Mouse (Mus musculus) mouse embryonic stem cell (cell line): ENCODE measurements around the gene Chd4.

Experiments
- in situ Hi-C, 2 experiments: fragments of 300-500 bp; cut with MboI; formaldehyde crosslinking; loops; 1 replicate in 1 of 2; 3 replicates in 1 of 2; pipeline ENCODE4 v1.14.3; 2019 to 2020; ENCODE audit warnings: low sequenced_read_pairs in 2 of 2, low pct_unique_long_range_greater_than_20kb in 1 of 2, mixed read lengths in 1 of 2; ENCODE audit not compliant: unreplicated experiment in 1 of 2

Chd4 gene

GRCm38 (mm10) chr6:125154550-125154949 is 58.8 kb downstream of the Chd4 start:
- in situ Hi-C loops, result no loop called here

DNA sequence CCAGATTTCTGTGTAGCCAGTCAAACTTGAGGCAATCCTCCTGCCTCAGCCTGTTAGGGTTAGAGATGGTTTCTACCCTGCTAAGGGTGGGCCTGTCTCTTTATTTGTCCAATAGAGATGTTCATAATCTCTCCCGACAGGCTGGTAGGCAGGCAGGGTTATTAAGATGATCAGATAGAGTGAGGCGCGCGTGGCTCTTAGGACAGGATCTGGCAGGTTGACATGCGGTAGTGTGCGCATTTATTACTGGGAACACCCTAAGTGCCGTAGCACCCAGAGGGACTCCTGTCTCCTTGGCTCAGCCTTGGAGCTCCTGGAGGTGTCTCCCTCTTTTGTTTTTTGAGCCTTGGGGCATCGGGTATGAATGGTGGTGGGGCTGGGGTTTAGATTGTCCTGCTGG is 59.5 kb downstream of the Chd4 start:
- in situ Hi-C loops, result no loop called here

GRCm38 (mm10) chr6:125156491-125156890 is 60.7 kb downstream of the Chd4 start:
- in situ Hi-C loops, result no loop called here

GRCm38 (mm10) chr6:125156903-125157614 is 61.3 kb downstream of the Chd4 start:
- in situ Hi-C loops, result no loop called here

DNA sequence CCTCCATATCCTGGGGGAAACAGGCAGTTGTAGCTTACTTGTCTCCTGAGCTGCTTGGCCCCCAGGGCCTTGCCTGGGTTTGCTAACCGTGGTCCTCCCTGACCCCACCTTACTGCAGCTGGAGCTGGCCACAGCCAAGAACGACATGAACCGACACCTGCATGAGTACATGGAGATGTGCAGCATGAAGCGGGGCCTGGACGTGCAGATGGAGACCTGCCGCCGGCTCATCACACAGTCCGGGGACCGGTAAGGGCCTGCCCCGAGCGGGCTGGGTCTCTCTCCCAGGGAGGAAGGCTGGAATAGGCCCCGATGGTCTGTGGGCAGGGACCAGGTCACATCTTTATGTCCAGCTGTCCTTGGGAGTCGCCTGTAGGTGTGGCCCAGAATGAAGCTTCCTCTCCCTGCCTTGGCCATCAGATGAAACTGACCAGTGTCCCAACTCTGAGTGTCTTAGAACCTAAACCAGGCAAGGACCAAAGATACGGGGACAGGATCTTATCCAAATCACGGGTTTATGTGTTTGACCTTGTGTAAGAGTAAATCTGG is 63.2 kb downstream of the Chd4 start:
- in situ Hi-C loops, result no loop called here

DNA sequence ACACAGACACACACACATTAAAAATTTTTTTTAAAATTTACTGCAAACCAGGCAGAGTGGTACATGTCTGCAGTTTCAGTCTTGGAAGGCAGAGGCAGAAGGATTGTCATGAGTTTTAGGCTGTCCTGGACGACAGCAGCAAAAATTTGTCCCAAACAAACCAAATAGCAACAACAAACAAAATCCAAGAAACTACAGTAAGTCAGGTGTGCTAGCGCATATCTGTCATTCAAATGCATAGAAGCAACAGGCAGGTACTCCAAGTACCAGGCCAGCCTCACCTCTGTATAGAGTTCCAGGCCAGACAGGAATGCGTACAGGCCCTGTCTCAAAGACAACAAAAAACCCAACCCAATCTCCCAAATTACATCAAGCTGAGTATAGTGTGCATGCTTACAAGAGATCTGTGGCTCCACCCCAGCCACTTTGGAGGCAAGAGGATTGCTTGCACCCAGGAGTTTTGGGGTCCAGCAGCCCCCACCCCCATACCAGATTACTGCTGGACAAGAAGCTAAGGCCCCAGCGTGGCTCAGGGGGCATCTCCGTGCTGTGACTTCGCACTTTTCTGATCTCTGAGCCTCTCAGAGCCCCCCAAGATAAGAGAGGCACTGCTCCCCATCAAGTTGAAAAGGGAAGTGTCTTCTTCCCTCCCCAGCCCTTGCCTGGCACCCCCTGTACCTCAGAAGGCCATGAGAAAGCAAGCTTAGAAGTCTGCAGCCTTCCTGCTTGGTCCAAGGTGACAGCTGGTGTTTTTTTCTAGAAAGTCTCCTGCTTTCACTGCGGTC is 64.2 kb downstream of the Chd4 start:
- in situ Hi-C loops, result loop anchor here in 1 of 2 experiments (5.0 kb wide), 1 partner anchor 112 kb away; no protein-coding TSS in a partner anchor

DNA sequence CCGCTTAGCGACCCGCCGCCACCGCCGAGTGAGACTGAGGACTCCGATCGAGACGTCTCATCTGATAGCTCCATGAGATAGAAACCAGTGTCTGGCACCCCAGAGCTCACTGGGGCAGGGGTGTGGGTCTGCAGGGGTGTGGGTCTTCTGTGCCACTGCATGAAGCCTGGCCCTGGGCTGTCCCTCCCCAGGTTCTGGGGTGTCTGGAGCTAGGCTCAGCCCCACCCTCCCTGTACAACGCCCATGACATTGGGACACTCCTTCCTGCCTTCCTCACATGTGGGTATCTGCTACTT is 64.7 kb downstream of the Chd4 start:
- in situ Hi-C loops, result loop anchor here in 1 of 2 experiments (5.0 kb wide), 1 partner anchor 112 kb away; no protein-coding TSS in a partner anchor

DNA sequence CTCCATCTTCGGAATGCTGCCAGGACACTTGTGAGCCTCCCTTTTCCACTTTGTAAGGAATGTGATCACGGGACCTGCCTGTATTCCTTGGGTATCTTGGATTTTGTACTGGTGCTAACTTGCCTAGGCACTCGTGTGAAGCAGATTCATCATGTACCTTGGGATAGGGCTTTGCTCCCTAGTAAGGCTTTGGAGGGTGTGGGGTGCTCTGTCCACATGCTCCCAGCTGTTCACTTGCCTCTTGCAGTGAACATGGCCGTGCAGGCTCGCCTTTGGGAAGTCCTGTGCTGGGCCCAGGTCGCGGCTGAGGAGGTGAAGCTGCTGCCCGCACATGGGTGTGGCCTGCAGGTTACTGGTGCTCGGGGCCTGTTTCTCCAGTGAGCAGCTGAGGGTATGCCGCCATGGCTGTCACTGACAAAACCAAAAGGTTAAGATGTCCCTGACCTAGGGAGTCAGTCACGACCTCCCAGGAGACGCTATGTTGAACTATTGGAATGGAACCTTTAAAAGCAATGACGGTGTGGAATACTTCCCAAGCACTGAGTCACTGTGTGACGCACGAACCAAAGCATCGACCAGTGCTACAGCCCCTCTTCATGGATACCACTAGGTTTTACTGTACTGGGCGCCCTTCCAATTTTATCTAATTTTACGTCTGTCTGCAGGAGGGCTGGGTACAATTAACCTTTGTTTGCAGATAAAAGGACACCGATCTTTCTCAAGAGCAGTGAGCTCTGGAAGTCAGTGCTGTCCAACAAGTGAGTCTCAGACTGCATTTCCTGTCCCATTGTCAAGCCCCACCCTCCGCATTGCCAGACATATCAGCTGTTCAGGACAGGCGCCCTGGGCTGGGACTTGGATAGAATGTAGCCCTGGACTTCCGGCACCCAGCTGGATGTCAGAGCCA is 65.3 kb downstream of the Chd4 start:
- in situ Hi-C loops, result loop anchor here in 1 of 2 experiments (5.0 kb wide), 1 partner anchor 111 kb away; no protein-coding TSS in a partner anchor

GRCm38 (mm10) chr6:125161971-125162370 is 66.2 kb downstream of the Chd4 start:
- in situ Hi-C loops, result loop anchor here in 1 of 2 experiments (5.0 kb wide), 1 partner anchor 110 kb away; no protein-coding TSS in a partner anchor

DNA sequence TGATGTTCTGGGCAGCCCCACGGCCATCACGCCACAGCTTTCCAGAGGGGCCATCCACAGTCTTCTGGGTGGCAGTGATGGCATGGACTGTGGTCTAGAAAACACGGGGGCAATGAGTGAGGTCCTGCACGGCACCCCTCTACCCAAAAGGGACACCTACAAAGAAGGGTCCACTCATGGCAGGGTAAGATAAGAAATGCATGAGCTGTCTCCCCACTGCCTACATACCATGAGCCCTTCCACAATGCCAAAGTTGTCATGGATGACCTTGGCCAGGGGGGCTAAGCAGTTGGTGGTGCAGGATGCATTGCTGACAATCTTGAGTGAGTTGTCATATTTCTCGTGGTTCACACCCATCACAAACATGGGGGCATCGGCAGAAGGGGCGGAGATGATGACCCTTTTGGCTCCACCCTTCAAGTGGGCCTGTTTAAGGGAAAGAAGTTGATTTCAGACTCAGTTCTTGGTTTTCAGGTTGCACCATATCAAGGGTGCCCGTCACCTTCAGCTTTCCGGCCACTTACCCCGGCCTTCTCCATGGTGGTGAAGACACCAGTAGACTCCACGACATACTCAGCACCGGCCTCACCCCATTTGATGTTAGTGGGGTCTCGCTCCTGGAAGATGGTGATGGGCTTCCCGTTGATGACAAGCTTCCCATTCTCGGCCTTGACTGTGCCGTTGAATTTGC is 67.0 kb downstream of the Chd4 start:
- in situ Hi-C loops, result loop anchor here in 1 of 2 experiments (5.0 kb wide), 1 partner anchor 110 kb away; no protein-coding TSS in a partner anchor

- in situ Hi-C loops, result loop anchor here in 1 of 2 experiments (5.0 kb wide), 1 partner anchor 108 kb away; no protein-coding TSS in a partner anchor
Measured at GRCm38 (mm10) chr6:125163801-125164657, 68.2 kb downstream of the Chd4 start.

DNA sequence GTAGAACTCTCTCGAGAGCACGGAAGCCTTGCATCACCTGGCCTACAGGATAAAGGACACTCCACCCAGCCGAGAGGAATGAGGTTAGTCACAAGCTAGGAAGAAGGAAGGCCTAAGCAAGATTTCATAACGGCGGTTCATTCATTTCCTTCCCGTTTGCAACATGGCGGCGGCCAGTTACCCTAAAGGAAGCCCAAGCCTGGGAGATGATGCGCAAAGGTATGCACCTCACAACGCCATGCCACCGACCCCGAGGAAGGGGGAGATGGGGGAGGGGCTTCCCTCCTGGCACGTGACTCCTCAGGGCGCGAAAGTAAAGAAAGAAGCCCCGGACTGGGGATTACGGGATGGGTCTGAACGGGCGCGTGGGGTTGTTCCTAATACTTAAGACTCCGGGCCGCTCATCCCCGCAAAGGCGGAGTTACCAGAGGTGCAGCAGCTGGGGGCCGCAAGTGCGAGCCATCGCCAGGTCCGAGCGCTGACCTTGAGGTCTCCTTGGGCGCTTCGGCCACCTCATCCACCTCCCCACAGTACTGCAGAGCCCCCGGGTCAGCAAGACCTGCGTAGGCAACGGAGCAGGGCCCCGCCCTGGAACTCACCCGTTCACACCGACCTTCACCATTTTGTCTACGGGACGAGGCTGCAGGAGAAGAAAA is 69.0 kb downstream of the Chd4 start:
- in situ Hi-C loops, result loop anchor here in 1 of 2 experiments (5.0 kb wide), 1 partner anchor 108 kb away; no protein-coding TSS in a partner anchor

DNA sequence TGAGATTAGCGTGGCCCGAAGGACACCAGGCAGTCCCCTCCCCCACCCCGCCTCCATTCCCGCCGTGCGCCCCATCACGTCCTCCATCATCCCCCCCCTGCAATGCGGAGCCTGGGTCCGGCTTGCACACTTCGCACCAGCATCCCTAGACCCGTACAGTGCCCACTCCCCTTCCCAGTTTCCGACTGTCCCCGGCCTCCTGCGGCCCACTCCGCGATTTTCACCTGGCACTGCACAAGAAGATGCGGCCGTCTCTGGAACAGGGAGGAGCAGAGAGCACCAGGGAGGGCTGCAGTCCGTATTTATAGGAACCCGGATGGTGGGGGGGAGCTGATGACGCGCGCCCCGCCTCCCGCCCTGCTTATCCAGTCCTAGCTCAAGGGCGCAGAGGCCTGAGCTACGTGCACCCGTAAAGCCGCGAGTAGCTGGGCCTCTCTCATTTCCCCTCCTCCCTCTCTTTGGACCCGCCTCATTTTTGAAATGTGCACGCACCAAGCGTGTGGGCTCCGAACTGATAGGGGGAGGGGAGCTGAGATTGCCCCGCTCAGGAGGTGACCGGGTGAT is 69.6 kb downstream of the Chd4 start:
- in situ Hi-C loops, result no loop called here

- in situ Hi-C loops, result no loop called here
Measured at GRCm38 (mm10) chr6:125166051-125166751, 70.4 kb downstream of the Chd4 start, which contains the start of gene Gapdh. Gene Gapdh, minus strand, starts transcription at chr6:125166467.

- in situ Hi-C loops, result no loop called here
Measured at GRCm38 (mm10) chr6:125166861-125167650, 71.3 kb downstream of the Chd4 start.
